Mouse (Mus musculus) neural tube, embryonic 13.5 days (tissue): Measurements from ENCODE around the gene 2310007B03Rik. TPM values are rescaled to one million over a fixed set of nuclear protein-coding genes. Genes with fewer than 3 reads are reported as not detected.

ENCODE experiments used
- ATAC-seq: fragments of 200-750 bp; cut with Nextera tagmentation; 2 replicates; pipeline ENCODE4 v1.8.0; 2017; ENCODE audit warnings: low read depth, mild to moderate bottlenecking, moderate TSS enrichment, moderate library complexity
- H3K27ac ChIP-seq: fragments of 300-500 bp; sonication (generic); replicated peaks from 2 replicates; pipeline ENCODE4 v1.5.1; 2015; ENCODE audit warnings: moderate library complexity, mild to moderate bottlenecking, inconsistent platforms
- H3K27me3 ChIP-seq: fragments of 300-500 bp; sonication (generic); 2 replicates; pipeline ENCODE4 v1.6.1; 2015; ENCODE audit warnings: mild to moderate bottlenecking, inconsistent platforms
- H3K36me3 ChIP-seq: fragments of 300-500 bp; sonication (generic); 2 replicates; pipeline ENCODE4 v1.6.1; 2015; ENCODE audit warnings: mild to moderate bottlenecking, inconsistent platforms
- H3K4me1 ChIP-seq: fragments of 300-500 bp; sonication (generic); replicated peaks from 2 replicates; pipeline ENCODE4 v1.6.1; 2015; ENCODE audit warnings: inconsistent platforms
- H3K4me2 ChIP-seq: fragments of 300-500 bp; sonication (generic); 2 replicates; pipeline ENCODE4 v1.6.1; 2015; ENCODE audit warnings: inconsistent platforms, mild to moderate bottlenecking, moderate library complexity
- H3K4me3 ChIP-seq: fragments of 300-500 bp; sonication (generic); 2 replicates; pipeline ENCODE4 v1.5.1; 2015; ENCODE audit warnings: mild to moderate bottlenecking, inconsistent platforms
- H3K9ac ChIP-seq: fragments of 300-500 bp; sonication (generic); 2 replicates; pipeline ENCODE4 v1.6.1; 2015; ENCODE audit warnings: moderate library complexity, mild to moderate bottlenecking, inconsistent platforms
- H3K9me3 ChIP-seq: fragments of 300-500 bp; sonication (generic); 2 replicates; pipeline ENCODE4 v1.6.1; 2016; ENCODE audit warnings: inconsistent platforms
- WGBS: fragments of 180-500 bp; shearing (Covaris S2); methylation state at CpG from one replicate; pipeline ENCODE4 v1.1.7; 2015; 5-methylcytosine and 5-hydroxymethylcytosine counted together
- polyA plus RNA-seq: library from polyadenylated mRNA; unstranded; fragments of >200 nt; fragmentation: Nextera tagmentation; extraction: Ambion mirVana; gene quantifications from 2 replicates; pipeline ENCODE4 v1.2.1, GENCODE M21; 2015

Gene 2310007B03Rik
- polyA plus RNA-seq, 1 experiment from 2014 or later, result not detected

DNA sequence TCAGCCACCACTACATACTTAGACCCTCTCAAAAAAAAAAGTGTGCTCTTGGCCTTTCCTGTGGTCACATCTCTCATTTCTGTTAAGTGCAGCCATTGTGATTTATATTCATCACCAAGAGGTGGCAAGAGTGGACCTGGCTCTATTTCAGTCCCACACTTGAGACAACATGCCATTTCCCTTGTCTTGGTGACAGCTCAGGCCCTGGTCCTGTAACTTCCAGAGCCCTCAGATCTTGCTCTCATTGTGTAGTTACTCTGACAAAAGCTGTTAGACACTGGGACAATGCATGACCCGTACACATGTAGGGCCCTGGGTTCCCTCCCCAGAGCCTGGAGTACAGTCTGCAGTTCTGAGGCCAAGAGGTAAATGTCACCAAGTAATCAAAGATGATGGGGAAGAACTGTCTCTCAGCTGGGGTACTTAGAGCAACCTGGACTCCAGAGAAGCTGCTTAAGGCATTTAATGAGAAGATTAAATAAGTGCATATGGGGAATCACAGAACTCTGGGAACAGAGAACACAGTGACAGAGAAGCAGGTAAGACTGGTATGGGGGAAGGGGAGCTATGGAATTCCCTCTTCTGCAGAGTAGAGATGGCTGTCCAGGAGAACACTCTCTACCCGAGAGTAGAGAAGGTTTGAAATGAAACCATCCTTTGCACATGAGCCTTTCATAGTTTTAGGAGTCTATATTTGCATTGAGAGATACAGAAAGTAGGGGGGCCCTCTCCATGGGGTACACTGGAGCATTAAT, 9.7 kb downstream of the 2310007B03Rik start:
- no peak for ATAC-seq
- Histone ChIP-seq H3K9me3 (no peaks in the 10 kb centered on the region), H3K4me1 (no peaks in the 10 kb centered on the region), H3K27me3 (no peaks in the 10 kb centered on the region), H3K4me2 (no peak overlapping the region), H3K4me3 (no peak overlapping the region), H3K36me3 (no peaks in the 10 kb centered on the region), H3K27ac (no peak overlapping the region), H3K9ac (no peak overlapping the region)
- 66% methylated on average over 2 of the region's 2 CpGs for WGBS

DNA sequence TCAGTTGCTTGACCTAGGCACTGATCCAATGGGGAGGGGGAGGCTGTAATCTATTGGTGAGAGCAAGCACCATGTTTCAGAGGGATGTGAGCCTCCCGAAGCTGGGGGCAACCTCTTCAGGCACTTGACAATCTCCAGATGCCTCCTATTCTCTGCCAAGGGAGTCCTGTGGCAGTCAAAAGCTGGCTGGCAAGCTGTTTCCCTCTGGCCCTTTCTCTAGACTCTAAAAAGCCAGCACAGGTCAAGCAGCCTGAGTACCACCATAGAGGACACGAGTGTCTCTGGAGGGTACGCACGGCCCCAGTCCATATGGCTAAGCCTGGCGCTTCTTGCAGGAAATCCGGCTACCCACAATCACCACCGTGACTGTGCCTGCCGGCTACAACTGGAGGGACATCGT, 16.6 kb downstream of the 2310007B03Rik start:
- Histone ChIP-seq H3K27ac (no peak overlapping the region), H3K36me3 (no peaks in the 10 kb centered on the region), H3K4me2 (no peak overlapping the region), H3K9me3 (no peaks in the 10 kb centered on the region), H3K9ac (no peak overlapping the region), H3K27me3 (no peaks in the 10 kb centered on the region), H3K4me3 (no peak overlapping the region), H3K4me1 (no peaks in the 10 kb centered on the region)
- ATAC-seq, result no peak
- WGBS, result 81% methylated on average over 9 of the region's 9 CpGs

DNA sequence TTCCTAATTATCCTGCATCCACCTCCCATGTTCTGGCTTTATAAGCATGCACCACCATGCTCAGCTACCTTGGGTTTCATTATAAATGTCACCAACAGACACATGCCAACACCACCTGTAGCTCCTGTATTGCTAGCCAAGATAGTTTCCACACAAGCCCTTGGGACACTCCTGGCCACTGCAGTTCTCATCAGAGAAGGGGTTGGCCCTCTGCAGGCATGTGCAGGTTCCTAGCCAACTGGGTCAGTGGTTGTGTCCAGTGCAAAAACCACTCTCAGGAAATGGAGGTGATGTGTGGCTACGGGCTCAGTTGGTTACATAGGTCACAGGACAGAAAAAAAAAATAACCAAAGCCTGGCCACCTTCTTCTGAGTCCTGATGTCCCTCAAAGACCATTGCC, 17.9 kb downstream of the 2310007B03Rik start:
- no peak overlapping the region for H3K4me3 ChIP-seq
- no peaks in the 10 kb centered on the region for H3K36me3 ChIP-seq
- WGBS, result 88% methylated on average over 1 of the region's 1 CpGs
- no peaks in the 10 kb centered on the region for H3K9me3 ChIP-seq
- no peak overlapping the region for H3K27ac ChIP-seq
- no peak for ATAC-seq
- no peak overlapping the region for H3K4me2 ChIP-seq
- no peaks in the 10 kb centered on the region for H3K27me3 ChIP-seq
- no peaks in the 10 kb centered on the region for H3K4me1 ChIP-seq
- H3K9ac ChIP-seq, result no peak overlapping the region

DNA sequence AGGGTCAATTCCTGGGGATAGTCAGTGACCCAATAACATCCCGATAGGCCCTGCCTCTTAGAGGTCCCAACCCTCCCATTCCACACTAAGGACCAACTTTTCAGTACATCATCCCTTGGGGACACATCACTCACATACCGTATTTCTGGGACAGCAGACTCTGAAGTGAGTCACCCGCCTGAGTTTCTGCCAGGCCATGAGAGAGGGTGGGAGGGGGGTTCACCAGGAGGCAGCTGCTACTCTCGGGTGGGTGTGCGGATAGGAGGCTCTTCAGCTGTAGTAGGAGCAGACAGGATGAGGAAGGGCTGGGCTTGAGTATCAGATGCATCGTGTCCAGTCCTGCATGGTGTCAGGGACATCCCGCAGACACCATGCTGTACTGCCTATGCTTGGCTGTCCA, 21.0 kb downstream of the 2310007B03Rik start:
- no peaks in the 10 kb centered on the region for H3K4me1 ChIP-seq
- no peak for ATAC-seq
- WGBS, result 80% methylated on average over 7 of the region's 7 CpGs
- H3K36me3 ChIP-seq, result no peaks in the 10 kb centered on the region
- no peaks in the 10 kb centered on the region for H3K27me3 ChIP-seq
- no peak overlapping the region for H3K4me2 ChIP-seq
- H3K27ac ChIP-seq, result no peak overlapping the region
- no peak overlapping the region for H3K4me3 ChIP-seq
- H3K9me3 ChIP-seq, result no peaks in the 10 kb centered on the region
- H3K9ac ChIP-seq, result no peak overlapping the region

DNA sequence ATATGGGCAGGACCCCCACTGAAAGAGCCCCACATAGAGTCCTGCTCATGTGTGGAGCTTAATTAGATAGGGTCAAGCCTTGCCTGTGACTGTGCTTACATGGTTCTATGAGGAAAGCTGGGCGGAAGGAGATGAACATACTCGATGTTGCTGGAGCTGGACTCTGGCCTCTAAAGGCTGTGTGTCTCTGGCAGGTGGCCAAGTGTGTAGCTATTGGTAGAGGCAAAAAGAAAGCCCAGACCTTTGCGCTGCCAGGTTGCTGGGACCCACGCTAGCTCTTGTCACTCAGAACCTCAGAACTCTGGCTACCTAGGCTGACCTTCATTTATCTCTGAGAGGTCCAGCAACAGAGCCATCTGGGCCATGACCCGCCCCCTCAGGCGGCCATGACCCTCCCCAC, 22.2 kb downstream of the 2310007B03Rik start:
- Histone ChIP-seq H3K27me3 (no peaks in the 10 kb centered on the region), H3K9me3 (no peaks in the 10 kb centered on the region), H3K36me3 (no peaks in the 10 kb centered on the region), H3K4me1 (no peaks in the 10 kb centered on the region), H3K4me2 (no peak overlapping the region), H3K27ac (no peak overlapping the region), H3K4me3 (no peak overlapping the region), H3K9ac (no peak overlapping the region)
- no peak for ATAC-seq
- WGBS, result 74% methylated on average over 6 of the region's 6 CpGs

DNA sequence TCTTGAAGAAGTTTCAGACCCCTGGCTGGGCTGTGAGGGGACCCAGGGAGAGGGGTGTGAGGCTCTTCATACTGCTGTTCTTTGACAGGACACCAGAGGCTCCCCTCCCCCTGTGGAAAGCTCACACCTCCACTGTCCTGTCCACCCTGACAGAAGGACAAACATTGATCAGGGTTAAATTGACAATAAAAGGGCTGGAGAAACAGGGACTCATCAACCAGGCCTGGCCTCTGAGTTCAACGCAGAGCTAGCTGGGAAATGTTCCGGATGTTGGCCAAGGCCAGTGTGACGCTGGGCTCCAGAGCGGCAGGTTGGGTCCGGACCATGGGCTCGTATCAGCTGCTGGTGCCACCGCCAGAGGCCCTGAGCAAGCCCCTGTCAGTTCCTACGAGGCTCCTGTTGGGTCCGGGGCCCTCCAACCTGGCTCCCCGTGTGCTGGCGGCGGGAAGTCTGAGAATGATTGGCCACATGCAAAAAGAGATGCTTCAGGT, 25.7 kb downstream of the 2310007B03Rik start, which contains the start of gene Agxt:
Agxt (plus strand) TSS at position 205 of the 491 bp plus-strand sequence.
- H3K4me3 ChIP-seq, result no peak within 1 kb of the TSS
- H3K4me1 ChIP-seq, result no peaks in the 10 kb centered on the region
- 89% methylated on average over 12 of the region's 12 CpGs for WGBS
- no peaks in the 10 kb centered on the region for H3K9me3 ChIP-seq
- no peak within 1 kb of the TSS for H3K9ac ChIP-seq
- no peaks in the 10 kb centered on the region for H3K27me3 ChIP-seq
- no peak within 1 kb of the TSS for H3K4me2 ChIP-seq
- ATAC-seq, result no peak
- H3K27ac ChIP-seq, result no peak within 1 kb of the TSS
- H3K36me3 ChIP-seq, result no peaks in the 10 kb centered on the region

DNA sequence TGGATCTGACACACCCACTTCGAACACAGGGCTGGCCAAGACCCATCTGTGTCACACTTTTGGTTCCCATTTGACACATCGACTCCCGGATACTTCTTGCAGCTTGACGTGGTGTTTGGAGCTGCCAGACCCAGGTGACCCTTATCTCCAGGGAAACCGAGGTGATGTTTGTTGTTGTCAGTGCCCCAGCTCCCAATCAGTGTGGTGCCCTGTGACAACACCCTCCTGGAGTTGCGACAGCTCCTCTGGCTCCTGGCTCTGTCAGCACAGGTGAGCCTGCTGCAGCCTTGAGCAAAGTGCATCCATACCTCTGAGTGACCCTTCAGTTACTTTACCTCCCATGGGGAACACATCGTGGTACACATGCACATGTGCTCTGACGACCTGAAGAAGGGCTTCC, 28.1 kb downstream of the 2310007B03Rik start:
- Histone ChIP-seq H3K4me2 (no peak overlapping the region), H3K9ac (no peak overlapping the region), H3K9me3 (no peaks in the 10 kb centered on the region), H3K27ac (no peak overlapping the region), H3K4me1 (no peaks in the 10 kb centered on the region), H3K4me3 (no peak overlapping the region), H3K27me3 (no peaks in the 10 kb centered on the region), H3K36me3 (no peaks in the 10 kb centered on the region)
- WGBS, result 68% methylated on average over 8 of the region's 8 CpGs
- ATAC-seq, result no peak

DNA sequence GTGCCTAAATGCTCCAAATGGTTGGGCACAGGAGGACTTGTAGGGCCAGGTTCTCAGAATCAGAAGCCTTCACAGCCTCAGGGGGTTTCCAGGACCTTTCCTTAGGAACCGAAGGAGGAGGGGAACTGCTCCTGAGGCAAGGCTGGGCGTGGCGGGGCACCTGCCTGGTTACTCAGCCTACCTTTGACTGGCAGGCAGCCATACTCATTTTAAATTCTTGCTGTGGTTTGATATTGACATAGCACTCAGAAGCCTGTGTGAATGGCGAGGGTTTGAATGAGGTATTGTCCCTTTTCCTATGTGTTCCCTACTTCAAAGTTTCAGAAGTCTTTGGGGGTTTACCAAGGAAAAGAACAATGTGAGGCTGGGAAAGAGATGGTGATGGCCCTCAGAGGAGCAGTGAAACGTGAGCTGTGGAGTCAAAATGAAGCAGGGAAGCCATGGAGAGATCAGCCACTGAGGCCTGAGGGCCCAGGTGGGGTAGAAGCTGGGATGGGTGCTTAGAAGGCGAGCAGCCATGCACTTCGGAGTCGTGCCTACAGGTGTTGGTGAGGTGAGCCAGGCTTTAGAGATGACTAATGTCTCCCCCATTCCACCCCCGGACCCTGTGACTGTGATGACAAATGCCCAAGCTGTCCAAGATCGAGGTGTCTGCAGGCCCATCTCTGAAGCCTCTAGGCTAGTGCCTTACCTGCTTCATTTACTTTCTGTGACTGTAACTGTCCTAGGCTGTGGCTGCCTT, 30.3 kb downstream of the 2310007B03Rik start:
- H3K9ac ChIP-seq, result no peak overlapping the region
- H3K4me1 ChIP-seq, result no peaks in the 10 kb centered on the region
- no peaks in the 10 kb centered on the region for H3K9me3 ChIP-seq
- no peak for ATAC-seq
- no peaks in the 10 kb centered on the region for H3K27me3 ChIP-seq
- no peaks in the 10 kb centered on the region for H3K36me3 ChIP-seq
- no peak overlapping the region for H3K4me3 ChIP-seq
- 75% methylated on average over 10 of the region's 10 CpGs for WGBS
- H3K4me2 ChIP-seq, result no peak overlapping the region
- no peak overlapping the region for H3K27ac ChIP-seq

DNA sequence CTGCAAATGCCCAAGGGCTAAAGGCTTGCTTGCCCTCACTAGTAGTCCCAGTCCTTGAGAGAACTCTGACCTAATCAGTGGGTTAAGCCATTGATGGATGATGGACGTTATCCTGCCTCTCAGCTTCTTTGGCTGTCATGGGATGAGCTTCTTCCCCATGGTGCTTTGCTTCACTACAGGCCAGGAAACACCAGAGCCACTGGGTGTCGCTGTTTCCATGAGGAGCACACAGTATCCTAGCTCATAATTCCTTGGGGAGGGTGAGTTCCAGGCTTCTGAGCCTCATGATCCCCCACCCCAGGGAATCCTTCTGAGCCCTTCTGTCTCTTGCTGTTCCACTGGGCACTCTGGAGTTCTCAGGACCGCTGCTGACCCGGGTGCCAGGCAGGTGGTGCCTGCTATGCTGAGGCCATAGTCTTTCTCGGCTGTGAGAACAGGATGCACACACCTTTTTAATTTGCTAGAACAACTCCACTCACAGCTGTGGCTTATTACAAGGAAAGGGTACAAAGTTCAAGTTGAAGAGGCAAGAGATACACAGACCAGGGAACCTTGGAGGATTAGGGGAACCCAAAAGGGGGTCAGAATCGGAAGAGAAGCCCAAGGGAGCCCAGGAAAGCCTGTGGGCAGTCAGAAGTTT, 31.9 kb downstream of the 2310007B03Rik start:
- 32% methylated on average over 6 of the region's 6 CpGs for WGBS
- no peak for ATAC-seq
- no peak overlapping the region for H3K4me2 ChIP-seq
- H3K36me3 ChIP-seq, result no peaks in the 10 kb centered on the region
- no peak overlapping the region for H3K27ac ChIP-seq
- no peak overlapping the region for H3K9ac ChIP-seq
- no peaks in the 10 kb centered on the region for H3K4me1 ChIP-seq
- no peaks in the 10 kb centered on the region for H3K27me3 ChIP-seq
- no peak overlapping the region for H3K4me3 ChIP-seq
- no peaks in the 10 kb centered on the region for H3K9me3 ChIP-seq

DNA sequence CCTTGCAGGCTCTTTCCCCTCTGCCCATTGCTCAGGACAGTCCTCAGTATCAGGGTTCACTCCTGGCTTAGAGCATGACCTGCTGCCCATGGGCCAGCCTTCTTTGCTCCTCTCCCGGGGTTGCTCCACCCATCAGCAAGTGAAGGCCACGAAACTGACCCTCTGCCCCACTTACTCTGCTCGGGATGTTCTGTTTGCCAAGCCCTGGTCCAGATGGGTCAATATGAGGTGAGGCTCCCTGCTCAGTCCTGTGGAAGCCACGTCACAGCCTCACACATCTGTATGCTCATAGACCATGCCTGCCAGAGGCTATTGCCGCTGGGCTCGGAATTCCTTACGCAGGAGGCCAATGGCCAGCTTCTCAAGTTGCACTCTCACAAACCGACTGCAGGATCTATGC, 32.5 kb downstream of the 2310007B03Rik start:
- Histone ChIP-seq H3K9me3 (no peaks in the 10 kb centered on the region), H3K4me3 (no peak overlapping the region), H3K4me2 (no peak overlapping the region), H3K27me3 (no peaks in the 10 kb centered on the region), H3K9ac (no peak overlapping the region), H3K36me3 (no peaks in the 10 kb centered on the region), H3K27ac (no peak overlapping the region), H3K4me1 (no peaks in the 10 kb centered on the region)
- 84% methylated on average over 8 of the region's 8 CpGs for WGBS
- ATAC-seq, result no peak

DNA sequence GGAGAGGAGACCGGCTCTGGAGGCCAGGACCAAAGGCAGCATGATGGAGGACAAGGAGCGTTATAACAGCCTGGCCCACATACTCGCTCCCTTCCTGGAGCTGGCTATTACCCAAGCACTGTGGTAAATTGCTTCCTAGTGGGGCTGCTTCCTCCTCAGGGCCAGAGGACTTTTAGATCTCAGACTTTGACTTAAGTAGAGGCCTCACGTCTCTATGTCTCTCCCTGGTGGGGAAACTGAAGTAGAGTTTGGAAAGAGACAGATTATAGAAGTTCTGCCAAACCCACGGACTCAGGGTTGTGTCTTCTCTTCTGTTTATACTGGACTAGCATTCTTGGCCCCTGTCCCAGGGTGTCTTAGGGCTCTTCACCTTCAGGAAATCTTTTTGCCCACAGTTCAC, 35.5 kb downstream of the 2310007B03Rik start:
- Histone ChIP-seq H3K27me3 (no peaks in the 10 kb centered on the region), H3K27ac (no peak overlapping the region), H3K9ac (no peak overlapping the region), H3K36me3 (no peaks in the 10 kb centered on the region), H3K4me3 (no peak overlapping the region), H3K9me3 (no peaks in the 10 kb centered on the region), H3K4me1 (no peaks in the 10 kb centered on the region), H3K4me2 (no peak overlapping the region)
- ATAC-seq, result no peak
- WGBS, result 70% methylated on average over 5 of the region's 5 CpGs

DNA sequence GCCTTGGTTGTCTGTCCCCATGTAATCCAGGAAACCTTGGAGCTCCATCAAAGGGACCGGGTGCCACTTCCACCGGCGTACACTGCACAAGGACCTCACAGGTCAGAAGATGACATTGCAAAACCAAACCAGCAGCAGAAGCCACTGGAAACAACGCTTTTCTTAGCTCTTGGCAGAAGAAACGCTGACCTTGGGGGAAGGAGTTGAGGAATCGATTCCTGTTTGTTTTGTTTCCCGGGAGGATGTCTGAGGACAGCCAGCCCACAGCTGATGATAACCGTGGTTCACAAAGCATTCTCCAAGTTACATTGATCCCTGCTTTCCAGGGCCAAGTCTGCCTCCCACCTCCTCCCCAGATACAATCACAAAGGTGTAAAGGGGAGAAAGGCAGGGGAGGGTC, 36.7 kb downstream of the 2310007B03Rik start:
- WGBS, result 77% methylated on average over 8 of the region's 8 CpGs
- Histone ChIP-seq H3K4me2 (no peak overlapping the region), H3K9me3 (no peaks in the 10 kb centered on the region)

More for the DNA sequence above, 36.7 kb downstream of the 2310007B03Rik start:
- no peak overlapping the region for H3K9ac ChIP-seq
- no peak for ATAC-seq
- H3K4me3 ChIP-seq, result no peak overlapping the region
- H3K36me3 ChIP-seq, result no peaks in the 10 kb centered on the region
- H3K27me3 ChIP-seq, result no peaks in the 10 kb centered on the region
- H3K27ac ChIP-seq, result no peak overlapping the region
- no peaks in the 10 kb centered on the region for H3K4me1 ChIP-seq
